ENCODE assay signal across 8 mouse cellular contexts in the genomic region with DNA sequence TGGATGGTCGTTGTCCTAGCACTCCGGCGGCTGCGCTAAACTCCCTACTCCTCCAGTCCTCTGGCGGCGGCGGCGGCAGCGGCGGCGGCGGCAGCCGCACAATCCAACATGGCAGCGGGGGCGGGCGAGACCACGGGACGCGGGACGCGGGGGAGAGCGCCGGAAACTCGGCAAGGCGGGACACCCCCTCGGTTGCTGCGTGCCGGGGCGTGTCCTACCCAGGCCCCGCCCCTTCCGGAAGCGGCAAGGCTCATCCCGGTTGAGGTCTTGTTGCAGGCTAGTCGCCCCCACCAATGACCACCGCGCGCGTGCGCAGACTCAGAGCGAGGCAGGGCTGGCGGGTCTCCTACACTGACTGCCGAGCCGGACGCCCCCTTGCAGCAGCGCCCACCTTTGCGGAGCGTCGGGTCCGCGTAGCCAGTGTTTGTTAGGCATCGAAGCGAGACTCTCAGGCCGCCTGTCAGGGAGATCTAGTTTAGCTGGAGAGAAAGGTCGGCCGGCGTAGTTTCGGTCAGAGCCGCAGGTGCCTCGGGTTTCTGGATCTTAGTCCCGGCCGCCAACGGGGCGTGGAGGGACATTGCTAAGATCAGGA. TPM values are rescaled to one million over a fixed set of nuclear protein-coding genes. Genes with fewer than 3 reads are reported as not detected.
DNase-seq lines count a peak whose midpoint lies in the region; ATAC-seq and TF ChIP-seq lines count a peak whose summit lies in the region.

TSS of gene Wasl (minus strand) at position 143 of the 592 bp plus-strand sequence.

- H3K27me3 ChIP-seq in heart, embryonic 12.5 days (replicated peaks), result no peaks in the 10 kb centered on the region
- H3K27me3 ChIP-seq in kidney, postnatal 0 days (ENCODE audit: insufficient read depth, low read length), result no peaks in the 10 kb centered on the region
- H3K27me3 ChIP-seq in liver, embryonic 11.5 days (replicated peaks; ENCODE audit: control insufficient read depth, insufficient read depth, low read length), result no peaks in the 10 kb centered on the region
- H3K27me3 ChIP-seq in stomach, embryonic 14.5 days (ENCODE audit: control insufficient read depth, insufficient read depth, low read length), result no peaks in the 10 kb centered on the region

- WGBS in heart, embryonic 12.5 days, result 2% methylated on average over 54 of the region's 63 CpGs
- WGBS in kidney, postnatal 0 days, result under 1% methylated on average over 63 of the region's 63 CpGs
- WGBS in liver, embryonic 11.5 days, result under 1% methylated on average over 62 of the region's 63 CpGs
- under 1% methylated on average over 61 of the region's 63 CpGs for WGBS in stomach, embryonic 14.5 days

- H3K9me3 ChIP-seq in heart, embryonic 12.5 days (replicated peaks), result no peaks in the 10 kb centered on the region
- no peaks in the 10 kb centered on the region for H3K9me3 ChIP-seq in kidney, postnatal 0 days (replicated peaks; ENCODE audit: low read length)
- H3K9me3 ChIP-seq in liver, embryonic 11.5 days (ENCODE audit: control insufficient read depth, low read length), result no peaks in the 10 kb centered on the region
- no peaks in the 10 kb centered on the region for H3K9me3 ChIP-seq in stomach, embryonic 14.5 days (ENCODE audit: control insufficient read depth, low read depth, low read length)

- H3K36me3 ChIP-seq in heart, embryonic 12.5 days, result no peaks in the 10 kb centered on the region
- no peaks in the 10 kb centered on the region for H3K36me3 ChIP-seq in kidney, postnatal 0 days (ENCODE audit: insufficient read depth, low read length)
- no peaks in the 10 kb centered on the region for H3K36me3 ChIP-seq in liver, embryonic 11.5 days (ENCODE audit: control insufficient read depth, insufficient read depth, low read length)
- H3K36me3 ChIP-seq in stomach, embryonic 14.5 days (ENCODE audit: control insufficient read depth, insufficient read depth, low read length), result no peaks in the 10 kb centered on the region

- H3K4me3 ChIP-seq in heart, embryonic 12.5 days, result peak within 1 kb of the TSS; percentile 78
- H3K4me3 ChIP-seq in kidney, postnatal 0 days (replicated peaks; ENCODE audit: low read depth, low read length), result peak within 1 kb of the TSS; percentile 95
- peak within 1 kb of the TSS; percentile 96 for H3K4me3 ChIP-seq in liver, embryonic 11.5 days (ENCODE audit: low read depth, low read length)
- peak within 1 kb of the TSS; percentile 93 for H3K4me3 ChIP-seq in stomach, embryonic 14.5 days (ENCODE audit: low read depth, low read length)

- peak within 1 kb of the TSS; percentile 95 for H3K9ac ChIP-seq in heart, embryonic 12.5 days
- peak within 1 kb of the TSS; percentile 98 for H3K9ac ChIP-seq in kidney, postnatal 0 days (ENCODE audit: low read depth, low read length)
- peak within 1 kb of the TSS; percentile 95 for H3K9ac ChIP-seq in liver, embryonic 11.5 days (ENCODE audit: low read depth, low read length)
- H3K9ac ChIP-seq in stomach, embryonic 14.5 days (replicated peaks; ENCODE audit: low read depth, low read length), result peak within 1 kb of the TSS; percentile 92

- peak; percentile 29; the same call in 1 of the 2 replicates for TF ChIP-seq CTCF in kidney, postnatal 0 days (IDR thresholded peaks at IDR 0.05; ENCODE audit: low read depth)

- DNase-seq in CD4-positive helper T cell, adult 2 months (ENCODE audit: low read depth, low spot score), result peak; percentile 99
- DNase-seq in brain, embryonic 18.5 days (ENCODE audit: low read depth, low spot score), result peak; percentile 96
- peak; percentile 98 for DNase-seq in kidney, postnatal 0 days (ENCODE audit: low spot score)
- peak; percentile 99 for DNase-seq in liver, embryonic 11.5 days (ENCODE audit: low spot score)
- peak; percentile 98 for DNase-seq in naive thymus-derived CD4-positive, alpha-beta T cell, adult 2 months (ENCODE audit: low read depth)

- H3K4me2 ChIP-seq in heart, embryonic 12.5 days, result peak within 1 kb of the TSS; percentile 99
- H3K4me2 ChIP-seq in kidney, postnatal 0 days (ENCODE audit: low read length), result peak within 1 kb of the TSS; percentile 85
- peak within 1 kb of the TSS; percentile 80 for H3K4me2 ChIP-seq in liver, embryonic 11.5 days
- H3K4me2 ChIP-seq in stomach, embryonic 14.5 days (replicated peaks; ENCODE audit: low read depth, low read length), result peak within 1 kb of the TSS; percentile 86

- peak; percentile 91 for ATAC-seq in erythroid progenitor cell, adult 5-6 weeks (replicated peaks; ENCODE audit: low FRiP score, poor library complexity, severe bottlenecking)
- peak; percentile 98 for ATAC-seq in heart, embryonic 12.5 days (ENCODE audit: insufficient number of reproducible peaks, low FRiP score)
- ATAC-seq in kidney, postnatal 0 days (replicated peaks; ENCODE audit: low FRiP score, low read depth), result peak; percentile 98
- ATAC-seq in liver, embryonic 11.5 days (replicated peaks; ENCODE audit: low FRiP score), result peak; percentile 96
- peak; percentile 96 for ATAC-seq in stomach, embryonic 14.5 days (ENCODE audit: insufficient number of reproducible peaks, insufficient read depth, low FRiP score, low read depth)

- peak within 1 kb of the TSS; percentile 94 for H3K27ac ChIP-seq in heart, embryonic 12.5 days (ENCODE audit: poor library complexity, severe bottlenecking)
- H3K27ac ChIP-seq in kidney, postnatal 0 days, result peak within 1 kb of the TSS; percentile 97
- H3K27ac ChIP-seq in liver, embryonic 11.5 days (ENCODE audit: low read depth, low read length), result peak within 1 kb of the TSS; percentile 92
- H3K27ac ChIP-seq in stomach, embryonic 14.5 days (ENCODE audit: low read length), result peak within 1 kb of the TSS; percentile 96

- H3K4me1 ChIP-seq in heart, embryonic 12.5 days (replicated peaks), result peaks cover 17% of the 10 kb centered on the region
- H3K4me1 ChIP-seq in kidney, postnatal 0 days (replicated peaks; ENCODE audit: insufficient read depth, low read length), result 0 out of 2 replicates have a peak, but pooled peaks cover 3% of the 10 kb centered on the region
- H3K4me1 ChIP-seq in liver, embryonic 11.5 days (replicated peaks; ENCODE audit: control insufficient read depth, insufficient read depth, low read length), result peaks cover 12% of the 10 kb centered on the region; the same call in 1 of the 2 replicates
- peaks cover 8% of the 10 kb centered on the region; the same call in 1 of the 2 replicates for H3K4me1 ChIP-seq in stomach, embryonic 14.5 days (ENCODE audit: control insufficient read depth, insufficient read depth, low read length)

RNA-seq across cellular contexts. Expression of gene Wasl, which starts in this region (rescaled TPM):
- 20.5 and 23.4 TPM in 2 replicates for total RNA-seq in erythroid progenitor cell, adult 5-6 weeks (2015; ENCODE audit: low replicate concordance)
- total RNA-seq in erythroid progenitor cell, adult 5-6 weeks (2017; ENCODE audit: low replicate concordance), result 14.8 and 15.4 TPM in 2 replicates
- 66.1 and 66.7 TPM in 2 replicates for polyA plus RNA-seq in heart, embryonic 12.5 days (2016; fragmentation: Nextera tagmentation; extraction: Ambion mirVana)
- 122 and 126 TPM in 2 replicates for polyA plus RNA-seq in kidney, postnatal 0 days (2015; fragmentation: Nextera tagmentation; extraction: Ambion mirVana)
- 28.2 and 29.4 TPM in 2 replicates for polyA plus RNA-seq in liver, embryonic 11.5 days (2014; fragmentation: Nextera tagmentation; extraction: Ambion mirVana)
- polyA plus RNA-seq in stomach, embryonic 14.5 days (2014; fragmentation: Nextera tagmentation; extraction: Ambion mirVana), result 59.8 and 60.2 TPM in 2 replicates

Comparison
In these comparisons a context has a peak if more than half of its experiments do, and no peak if none do; other contexts are left out.
1. Peak in every context shown above with its lines: DNase-seq, ATAC-seq, H3K4me3 ChIP-seq and H3K27ac ChIP-seq.